Mouse (Mus musculus) monocyte, adult 5-6 weeks (primary cell): Measurements from ENCODE around the gene Nuf2. TPM values are rescaled to one million over a fixed set of nuclear protein-coding genes. Genes with fewer than 3 reads are reported as not detected.
"Not testable (repeated sequence)": the region's sequence is repeated elsewhere in the genome, so short reads cannot be mapped to it uniquely, and the experiment has no call there.

ENCODE experiments used
- ATAC-seq: fragments of 153-309, 156-312 bp; replicated peaks from 2 replicates; pipeline ENCODE4 v1.8.0; 2017; ENCODE audit warnings: mild to moderate bottlenecking; ENCODE audit not compliant: low TSS enrichment, insufficient number of reproducible peaks, severe bottlenecking, poor library complexity, low FRiP score
- total RNA-seq: library from RNA; stranded (forward); fragments of 200-1000, 200-491, 200-594 nt; gene quantifications from 3 replicates; pipeline ENCODE4 v1.2.3, GENCODE M21; 2017

Nuf2 gene
- total RNA-seq, result 0.57 to 4.6 TPM (median 1.7 TPM) in 3 replicates

DNA sequence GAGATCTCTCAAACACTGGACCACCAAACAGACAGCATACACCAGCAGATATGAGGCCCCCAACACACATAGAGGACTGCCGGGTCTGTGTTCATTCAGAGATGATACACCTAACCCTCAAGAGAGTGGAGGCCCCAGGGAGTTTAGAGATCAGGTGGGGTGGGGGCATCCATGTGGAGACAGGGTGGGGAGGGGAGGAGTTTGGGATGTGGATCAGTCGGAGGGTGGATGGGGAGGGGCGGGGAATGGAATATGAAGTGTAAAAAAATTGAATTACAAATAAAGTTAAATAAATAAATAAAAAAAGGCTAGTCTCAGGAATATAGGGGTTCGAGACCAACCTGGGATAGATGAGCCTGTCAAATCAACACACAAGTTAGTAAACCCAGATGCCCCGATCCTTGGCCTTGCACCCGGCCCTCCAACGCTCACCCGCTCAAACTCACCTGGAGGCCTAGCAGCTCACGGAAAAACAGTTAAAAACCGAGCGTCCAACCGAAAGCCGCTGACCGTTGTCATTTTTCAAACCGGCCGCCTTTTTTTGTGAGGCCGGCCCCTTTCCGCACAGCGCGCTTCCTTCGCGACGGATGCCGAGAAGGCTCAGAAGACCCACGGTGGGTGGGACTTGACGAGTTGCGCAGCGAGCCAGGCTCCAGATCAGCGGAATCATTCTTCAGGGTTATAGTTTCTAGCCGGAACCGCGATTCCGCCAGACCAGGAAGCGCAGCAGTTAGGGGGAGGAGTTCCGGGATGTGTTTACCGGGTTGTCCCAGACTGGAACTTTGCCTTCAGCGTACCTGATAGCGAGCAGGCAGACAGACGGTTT, at the start of gene Nuf2:
Gene Nuf2 (minus strand): TSS at position 589 of the 826 bp plus-strand sequence.
- peak; percentile 100 for ATAC-seq

- ATAC-seq, result no peak
Measured at GRCm38 (mm10) chr1:169579572-169579971, 48.3 kb upstream of the Nuf2 start.

DNA sequence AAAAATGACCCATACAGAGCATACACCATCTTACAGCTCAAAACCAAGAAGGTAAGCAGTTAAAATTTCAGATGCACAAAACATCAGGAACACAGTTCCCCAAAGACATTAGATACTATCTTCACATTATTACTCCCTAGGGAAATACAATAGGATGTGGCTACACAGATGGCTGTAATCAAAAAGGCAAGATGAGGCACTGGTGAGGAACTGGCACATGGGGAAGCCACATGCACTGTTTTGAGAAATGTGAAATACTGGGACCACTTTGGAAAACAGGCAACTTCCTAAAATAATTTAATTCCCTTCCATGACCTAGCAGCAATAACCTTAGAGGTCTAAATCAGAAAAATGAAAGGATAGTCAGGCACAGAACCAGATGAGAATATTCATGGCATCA, 42.9 kb upstream of the Nuf2 start:
- no peak for ATAC-seq

DNA sequence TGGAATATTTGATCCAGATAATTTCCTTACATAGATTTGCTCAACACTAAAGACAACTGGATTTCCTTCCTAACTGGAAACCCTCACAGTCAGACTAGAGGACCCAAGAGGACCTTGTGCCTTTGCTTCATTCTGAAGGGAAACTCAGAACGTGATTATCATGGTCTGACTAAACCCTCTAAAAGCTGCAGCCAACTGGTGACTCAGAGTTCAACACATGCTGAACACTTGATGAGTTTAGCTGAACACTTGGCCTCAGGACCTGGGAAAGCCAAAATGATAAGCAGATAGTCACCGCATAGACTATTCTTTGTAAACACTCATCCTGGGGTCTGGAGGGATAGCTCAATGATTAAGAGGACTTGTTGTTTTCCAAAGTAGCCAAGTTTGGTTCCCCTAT, 24.4 kb upstream of the Nuf2 start:
- ATAC-seq, result no peak

- ATAC-seq, result no peak
Measured at GRCm38 (mm10) chr1:169555019-169555418, 23.8 kb upstream of the Nuf2 start.

DNA sequence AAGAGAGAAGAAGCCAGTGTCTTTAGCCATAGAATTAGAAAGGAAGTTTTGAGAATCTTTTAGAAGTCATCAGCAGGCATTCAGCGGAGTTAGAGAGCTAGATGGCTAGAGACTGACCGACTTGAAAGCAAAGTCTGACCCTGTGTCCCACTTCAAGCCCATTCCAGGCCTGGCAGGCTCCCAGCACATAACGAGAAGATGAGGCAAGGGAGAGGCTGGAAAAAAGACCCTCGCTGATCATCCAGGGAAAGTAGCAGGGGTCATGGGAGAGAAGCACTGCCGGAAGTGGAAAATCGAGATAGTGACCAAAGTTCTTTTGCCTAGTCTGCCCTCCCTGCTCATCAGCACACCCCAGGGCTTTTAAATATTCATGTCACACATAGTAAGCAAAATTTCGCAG, 22.2 kb upstream of the Nuf2 start:
- no peak for ATAC-seq

GRCm38 (mm10) chr1:169540415-169540814, 9.2 kb upstream of the Nuf2 start:
- no peak for ATAC-seq

GRCm38 (mm10) chr1:169531702-169532535, 655 bp upstream of the Nuf2 start:
- no peak for ATAC-seq

GRCm38 (mm10) chr1:169529996-169530518, 1.2 kb downstream of the Nuf2 start:
- no peak for ATAC-seq

- no peak for ATAC-seq
Measured at GRCm38 (mm10) chr1:169526006-169526680, 5.1 kb downstream of the Nuf2 start.

DNA sequence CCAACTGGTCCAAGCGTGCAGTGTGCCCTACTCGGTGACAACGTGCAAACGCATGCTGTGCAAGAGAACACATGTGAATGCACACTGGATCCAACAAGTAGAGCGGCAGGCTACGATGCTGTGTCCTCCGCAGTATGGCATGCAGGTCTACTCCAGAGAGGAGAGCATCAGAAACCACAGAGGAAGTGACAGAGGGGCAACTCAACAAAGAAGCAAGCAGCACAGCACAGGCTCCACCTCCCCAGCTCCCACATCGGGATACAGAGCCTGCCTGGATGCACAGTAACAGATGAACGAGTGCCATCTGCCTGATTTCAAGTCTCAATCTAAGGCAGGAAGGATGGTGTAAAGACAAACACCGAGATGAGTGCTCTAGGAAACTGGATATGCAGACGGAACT, 11.9 kb downstream of the Nuf2 start:
- no peak for ATAC-seq

GRCm38 (mm10) chr1:169517899-169518517, 13.3 kb downstream of the Nuf2 start:
- not testable (repeated sequence) for ATAC-seq

DNA sequence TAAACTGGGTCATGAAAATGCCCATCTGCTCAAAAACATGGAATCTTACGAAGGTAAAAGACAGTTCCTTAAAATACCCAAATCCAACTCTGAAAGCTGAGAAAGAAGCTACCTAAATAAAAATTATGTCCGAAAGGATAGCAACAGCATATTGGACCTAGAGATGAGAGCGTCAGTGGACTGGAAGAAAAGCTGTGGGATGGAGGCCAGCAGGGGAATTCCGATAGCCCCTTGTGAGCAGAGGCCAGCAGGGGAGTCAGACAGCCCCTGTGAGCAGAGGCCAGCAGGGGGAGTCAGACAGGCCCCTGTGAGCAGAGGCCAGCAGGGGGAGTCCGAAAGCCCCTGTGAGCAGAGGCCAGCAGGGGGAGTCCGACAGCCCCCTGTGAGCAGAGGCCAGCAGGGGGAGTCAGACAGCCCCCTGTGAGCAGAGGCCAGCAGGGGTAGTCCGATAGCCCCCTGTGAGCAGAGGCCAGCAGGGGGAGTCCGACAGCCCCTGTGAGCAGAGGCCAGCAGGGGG, 13.8 kb downstream of the Nuf2 start:
- ATAC-seq, result no peak

GRCm38 (mm10) chr1:169506354-169506753, 24.9 kb downstream of the Nuf2 start:
- ATAC-seq, result no peak

- no peak for ATAC-seq
Measured at GRCm38 (mm10) chr1:169502876-169503275, 28.4 kb downstream of the Nuf2 start.

DNA sequence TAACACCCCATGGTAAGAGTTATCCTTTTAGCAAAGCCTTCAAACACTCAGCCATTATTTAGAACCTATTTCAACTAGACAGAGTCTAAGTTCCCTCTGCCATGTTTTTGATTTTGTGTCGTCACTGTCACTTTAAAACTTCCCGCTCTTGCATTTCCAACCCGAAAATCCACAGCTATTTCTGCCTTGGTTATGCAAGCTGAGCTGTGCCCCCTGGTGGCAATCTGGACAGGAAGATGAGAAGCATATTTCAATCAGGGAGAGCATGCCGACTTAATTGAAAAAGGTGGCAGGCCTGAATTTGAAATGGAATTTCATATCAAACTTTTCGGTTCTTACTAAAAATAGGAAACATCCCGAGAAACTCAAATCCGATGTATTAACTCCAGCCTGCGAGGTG, 35.6 kb downstream of the Nuf2 start:
- no peak for ATAC-seq

GRCm38 (mm10) chr1:169491561-169491960, 39.7 kb downstream of the Nuf2 start:
- ATAC-seq, result no peak

GRCm38 (mm10) chr1:169485408-169485885, 45.8 kb downstream of the Nuf2 start:
- no peak for ATAC-seq
